Mouse (Mus musculus): ENCODE results near the gene Ppp1r35.

Ppp1r35 gene

DNA sequence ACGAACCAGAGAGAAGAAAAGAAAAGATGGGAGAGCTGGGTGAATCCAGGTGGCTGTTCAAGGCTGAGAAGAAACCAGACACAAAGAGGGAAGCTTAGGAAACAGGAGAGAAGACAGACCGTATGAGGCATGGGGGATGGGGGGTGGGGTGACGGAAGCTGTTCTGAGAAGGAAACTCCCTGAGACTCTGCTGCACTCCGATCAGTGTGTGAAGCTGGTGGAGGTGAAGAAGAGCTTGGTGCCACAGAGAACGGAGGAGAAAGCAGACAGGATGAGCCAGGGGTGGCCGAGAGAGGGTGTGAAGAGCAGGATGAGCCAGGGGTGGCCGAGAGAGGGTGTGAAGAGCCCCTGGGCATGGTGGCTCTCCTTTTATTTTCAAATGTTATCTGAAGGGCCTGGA is 47.8 kb downstream of the Ppp1r35 start:
- DNase-seq (ENCODE audit: low spot score) = no peak

DNA sequence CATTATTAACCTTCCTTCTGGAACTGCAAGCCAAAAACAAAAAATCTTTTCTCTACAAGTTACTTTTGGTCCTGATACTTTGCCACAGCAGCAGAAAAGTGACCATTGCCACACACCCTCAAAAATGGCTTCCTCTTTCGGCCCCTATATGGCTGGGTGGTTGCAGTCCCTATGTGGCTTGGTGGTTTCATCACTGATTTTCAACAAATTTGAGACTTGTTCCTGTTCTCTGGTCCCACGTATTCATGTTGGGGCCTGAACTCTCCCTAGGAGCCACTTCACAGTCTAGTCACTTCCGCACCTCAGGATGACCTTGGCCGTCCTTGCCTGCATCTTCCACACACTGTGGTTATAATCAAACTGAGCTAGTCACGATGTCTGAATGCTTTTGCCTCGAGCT is 50.0 kb downstream of the Ppp1r35 start:
- no peak for DNase-seq (ENCODE audit: low spot score)

All from embryo, embryonic 10 days (tissue).